Mouse (Mus musculus) embryo, embryonic 9.5 days (tissue): Measurements from ENCODE around the gene Pex26.

ENCODE experiments used
- DNase-seq: peaks from one replicate; pipeline ENCODE4 v3.0.0-alpha.2; 2017; ENCODE audit errors: extremely low spot score

The Pex26 gene

DNA sequence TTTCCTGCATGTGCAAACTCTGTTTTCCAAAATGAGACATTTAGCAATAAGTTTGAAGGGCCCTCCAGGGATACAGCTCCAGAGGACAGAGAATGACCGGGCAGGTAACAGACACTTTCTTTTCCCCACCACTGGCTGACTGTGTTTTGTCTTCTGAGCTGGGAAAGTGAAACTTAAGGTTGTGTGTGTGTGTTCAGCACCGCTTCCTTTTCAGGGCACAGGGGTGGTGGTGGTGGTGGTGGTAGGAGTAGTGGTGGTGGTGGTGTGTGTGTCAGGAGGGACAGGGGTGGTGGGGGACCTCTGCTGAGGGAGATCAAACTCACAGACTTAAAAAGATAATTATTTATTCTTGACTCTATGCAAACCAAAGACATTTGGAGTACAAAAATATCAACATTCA is 58.3 kb downstream of the Pex26 start:
- DNase-seq, result no peak

DNA sequence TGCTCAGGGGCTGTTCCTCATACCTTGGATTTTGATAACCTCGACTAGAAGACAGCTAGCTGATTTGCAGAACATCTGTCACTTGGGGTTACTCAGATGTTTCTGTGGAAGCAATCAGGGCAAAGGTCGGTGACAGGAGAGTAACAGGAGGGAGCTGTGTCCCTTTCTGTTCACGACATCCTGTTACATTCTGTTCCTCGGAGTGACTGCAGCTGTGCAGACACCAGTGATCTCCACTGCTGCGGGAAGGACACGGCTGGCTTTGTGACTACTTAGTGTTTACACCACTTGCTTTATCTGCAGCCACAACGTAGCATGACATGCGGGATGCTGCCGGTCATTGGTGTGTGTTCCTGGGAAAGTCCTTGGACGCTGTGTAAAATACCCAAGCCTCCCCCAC is 59.7 kb downstream of the Pex26 start:
- no peak for DNase-seq

DNA sequence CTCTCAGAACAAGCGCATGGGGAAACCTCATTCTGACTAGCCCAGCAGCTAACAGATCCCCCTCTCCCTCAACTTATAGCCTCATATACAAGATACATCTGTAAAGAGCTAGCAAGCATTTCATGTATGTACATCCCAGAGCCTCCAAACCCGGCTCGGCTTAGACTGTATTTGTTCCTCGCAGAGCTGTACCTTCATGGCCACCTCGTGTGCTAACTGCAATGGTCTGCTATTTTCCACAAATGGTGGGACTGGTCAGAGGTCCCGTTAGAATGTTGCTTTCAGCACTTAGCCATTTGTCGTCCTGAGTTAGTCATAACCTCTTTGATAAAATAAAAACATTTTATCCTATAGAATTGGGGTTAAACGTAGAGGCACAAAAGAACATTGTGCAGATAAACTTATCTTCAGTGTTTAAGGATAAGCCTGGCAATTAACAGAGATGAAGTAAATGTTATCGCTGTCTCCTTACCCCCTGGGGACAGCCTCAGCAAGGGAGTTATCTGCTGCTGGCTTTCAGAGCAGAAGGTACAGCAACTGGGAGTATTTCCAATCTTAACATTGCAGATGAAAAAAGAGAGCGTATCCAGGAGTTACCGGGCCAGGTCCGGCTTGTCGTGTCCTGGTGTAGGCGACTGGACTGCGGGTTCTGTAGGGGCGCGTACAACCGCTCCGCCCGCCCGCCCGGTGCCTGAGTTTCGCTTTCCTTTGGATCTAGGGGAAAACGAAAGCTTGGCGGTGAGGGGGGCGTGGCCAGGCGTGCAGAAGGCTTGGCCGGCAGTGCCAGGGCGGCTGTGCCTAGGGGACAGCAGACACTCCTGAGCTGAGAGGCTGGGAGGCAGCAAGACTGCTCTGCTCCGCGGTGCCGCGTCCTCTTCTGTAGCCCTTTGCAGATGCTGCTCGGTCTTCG is 61.9 kb downstream of the Pex26 start, which contains the start of gene Usp18:
TSS of gene Usp18 (plus strand) at position 780 of the 910 bp plus-strand sequence.
- DNase-seq, result peak; percentile 83

DNA sequence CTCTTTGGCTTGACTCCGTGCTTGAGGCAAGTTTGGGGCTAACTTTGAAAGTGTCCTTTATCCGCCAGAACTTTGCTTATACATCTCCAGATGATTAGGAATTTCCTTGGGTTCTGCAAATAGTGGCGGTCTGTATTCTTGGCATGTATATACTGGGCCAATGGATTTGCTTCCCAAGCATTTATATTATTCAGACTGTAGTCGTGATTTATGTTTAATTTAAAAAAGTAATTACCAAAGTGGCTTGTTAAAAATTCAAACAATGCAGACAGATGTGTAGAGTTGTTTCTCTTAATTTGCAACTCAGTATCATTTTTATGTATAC is 62.5 kb downstream of the Pex26 start:
- DNase-seq, result no peak
